Mouse (Mus musculus) liver, postnatal 0 days (tissue): ENCODE measurements around the gene Nup205.

ENCODE experiments used
- CTCF ChIP-seq: sonication (generic); IDR thresholded peaks from 2 replicates; pipeline ENCODE4 v1.5.1; 2016; ENCODE audit warnings: antibody characterized with exemption, low read depth
- EP300 ChIP-seq: IDR thresholded peaks from 2 replicates; pipeline ENCODE4 v1.6.1; 2016; ENCODE audit warnings: antibody characterized with exemption, low read depth, mild to moderate bottlenecking

GRCm38 (mm10) chr6:35145569-35145968 is 31.7 kb upstream of the Nup205 start:
- TF ChIP-seq CTCF (peak; percentile 40), EP300 (no peak)
